Mouse (Mus musculus) pancreas, adult 10 weeks (tissue): ENCODE data around the gene Sft2d1. TPM values are rescaled to one million over a fixed set of nuclear protein-coding genes. Genes with fewer than 3 reads are reported as not detected.

Experiments
- polyA plus RNA-seq: library from polyadenylated mRNA; stranded (reverse); fragments of 350-450 nt; fragmentation: Illumina TruSeq; extraction: RNeasy Lipid Tissue Mini Kit (QIAGEN cat#74804); gene quantifications from one replicate; pipeline ENCODE4 v1.2.3, GENCODE M21; 2015; ENCODE audit warnings: low read depth, low replicate concordance; ENCODE audit not compliant: insufficient read depth

The Sft2d1 gene
- polyA plus RNA-seq: 15.8 TPM

GRCm38 (mm10) chr17:8310838-8311614 lies at the start of gene Sft2d1:
Gene Sft2d1 (plus strand): TSS chr17:8311102.

GRCm38 (mm10) chr17:8282821-8283525 lies 27.9 kb upstream of the Sft2d1 start, which contains the start of gene Mpc1:
Gene Mpc1 (plus strand): TSS chr17:8282904.

GRCm38 (mm10) chr17:8337159-8337558 lies 26.3 kb downstream of the Sft2d1 start, which contains the start of gene Prr18:
Gene Prr18 (plus strand): TSS chr17:8337459.

GRCm38 (mm10) chr17:8355692-8356091 lies 44.8 kb downstream of the Sft2d1 start, which contains the start of gene T2:
Gene T2 (plus strand): TSS chr17:8355992.

Other genes with a start within 250 kb of the Sft2d1 start
- gene Gm49673, start 163.3 kb upstream of the Sft2d1 start, polyA plus RNA-seq: not detected
- gene Rnaset2a, start 163.0 kb upstream of the Sft2d1 start, polyA plus RNA-seq: 9.3 TPM
- gene Fgfr1op, start 145.6 kb upstream of the Sft2d1 start, polyA plus RNA-seq: 4.9 TPM
- gene Ccr6, start 75.1 kb upstream of the Sft2d1 start, polyA plus RNA-seq: not detected
- gene Mpc1, start 28.2 kb upstream of the Sft2d1 start, polyA plus RNA-seq: 28.0 TPM
- not detected for gene Prr18, start 26.4 kb downstream of the Sft2d1 start, polyA plus RNA-seq
- 1.6 TPM for gene T2, start 44.9 kb downstream of the Sft2d1 start, polyA plus RNA-seq
- not detected for gene T, start 123.3 kb downstream of the Sft2d1 start, polyA plus RNA-seq
- 1.1 TPM for gene Pde10a, start 214.3 kb downstream of the Sft2d1 start, polyA plus RNA-seq